Mouse (Mus musculus): ENCODE results near the gene Smim24.
A peak's percentile ranks its signal among the peaks of the same experiment; 100 is the strongest.

Gene Smim24

DNA sequence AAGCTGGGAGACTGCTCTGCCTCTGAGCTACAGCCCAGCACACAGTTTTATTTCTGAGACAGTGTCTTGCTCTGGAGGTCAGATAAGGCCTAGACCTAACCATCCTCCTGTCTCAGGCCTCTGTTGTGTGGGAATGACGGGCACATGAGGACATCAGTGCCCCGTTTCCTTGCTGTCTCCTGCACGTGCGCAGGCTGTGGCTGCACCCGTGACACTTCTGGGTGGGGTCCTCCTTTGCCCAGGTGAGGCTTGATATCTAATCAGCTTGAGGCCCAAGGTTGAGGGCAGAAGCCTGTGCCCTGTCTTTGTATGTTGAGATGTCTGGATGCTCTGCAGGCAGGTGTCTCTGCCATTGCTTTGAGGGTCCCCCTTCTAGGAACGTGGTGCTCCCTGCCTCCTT lies 581 bp upstream of the Smim24 start:
- no peak for DNase-seq

DNA sequence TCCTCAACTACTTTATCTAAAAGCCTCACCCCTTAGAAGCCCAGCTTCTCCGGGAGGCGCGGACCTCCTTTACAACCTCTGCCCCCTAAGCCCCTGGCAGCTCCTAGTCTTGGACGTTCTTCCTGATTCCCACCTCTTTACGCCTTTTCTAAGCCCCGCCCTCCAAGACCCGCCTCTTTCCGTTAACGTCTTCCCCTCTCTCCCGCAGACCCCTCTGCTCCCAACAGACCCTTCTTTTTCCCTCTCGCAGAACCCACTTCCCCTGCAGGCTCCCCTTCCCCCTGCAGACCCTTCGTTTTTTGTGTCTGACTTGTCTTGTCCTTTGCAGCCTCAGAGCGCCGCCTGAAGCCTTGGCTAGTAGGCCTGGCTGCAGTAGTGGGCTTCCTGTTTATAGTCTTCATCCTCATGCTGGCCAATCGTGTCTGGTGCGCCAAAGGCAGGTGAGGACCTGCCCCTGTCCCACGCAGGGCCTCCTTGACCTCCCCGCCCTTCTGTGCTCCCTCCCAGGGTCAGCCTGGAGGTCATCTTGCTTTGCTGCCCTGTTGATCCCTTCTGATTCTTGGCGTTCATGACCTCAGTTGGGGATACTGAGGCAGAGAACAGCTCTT lies 709 bp downstream of the Smim24 start:
- peak; percentile 58 to 68 for DNase-seq

DNA sequence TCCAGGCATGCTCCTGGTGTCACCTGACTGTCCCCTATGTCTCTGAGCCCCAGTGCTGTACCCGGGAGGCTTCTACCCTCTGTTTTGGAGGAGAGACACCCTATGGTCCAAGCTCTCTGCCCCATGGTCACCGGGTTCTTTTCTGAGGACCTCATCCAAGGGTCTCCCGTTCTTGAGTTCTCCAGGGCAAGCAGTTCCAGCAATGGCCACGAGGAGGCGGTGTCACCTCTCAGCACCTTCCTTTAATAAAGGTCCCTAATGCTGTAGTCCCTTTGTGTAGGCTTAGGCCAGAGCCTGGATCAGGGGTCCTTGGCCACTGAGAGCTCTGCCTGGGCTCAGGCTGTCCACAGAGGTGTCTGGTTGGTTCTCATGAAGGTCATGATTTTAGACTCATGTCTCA lies 2.3 kb downstream of the Smim24 start:
- no peak for DNase-seq

- no peak for DNase-seq
These were observed 3.0 kb downstream of the Smim24 start for GRCm38 (mm10) chr10:81395865-81396264.

DNA sequence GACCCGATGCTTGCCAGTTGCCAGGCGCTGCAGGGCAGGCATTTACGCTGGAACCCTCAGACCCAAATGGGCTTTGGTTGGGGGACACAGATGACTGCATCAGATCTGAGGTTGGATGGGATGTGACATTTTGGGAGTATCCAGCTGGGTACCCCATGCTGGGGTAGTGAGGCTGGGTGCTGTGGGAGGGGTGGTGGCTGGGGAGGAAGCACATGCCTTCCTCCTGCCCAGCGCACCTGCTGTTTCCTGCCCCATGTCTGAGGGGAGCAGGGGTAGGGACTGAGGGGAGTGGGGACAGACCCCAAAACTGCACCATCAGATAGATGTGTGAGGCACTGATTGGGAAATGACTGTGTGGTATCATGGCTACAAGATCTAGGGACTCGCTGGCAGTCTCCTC lies 3.9 kb downstream of the Smim24 start:
- DNase-seq = no peak

DNA sequence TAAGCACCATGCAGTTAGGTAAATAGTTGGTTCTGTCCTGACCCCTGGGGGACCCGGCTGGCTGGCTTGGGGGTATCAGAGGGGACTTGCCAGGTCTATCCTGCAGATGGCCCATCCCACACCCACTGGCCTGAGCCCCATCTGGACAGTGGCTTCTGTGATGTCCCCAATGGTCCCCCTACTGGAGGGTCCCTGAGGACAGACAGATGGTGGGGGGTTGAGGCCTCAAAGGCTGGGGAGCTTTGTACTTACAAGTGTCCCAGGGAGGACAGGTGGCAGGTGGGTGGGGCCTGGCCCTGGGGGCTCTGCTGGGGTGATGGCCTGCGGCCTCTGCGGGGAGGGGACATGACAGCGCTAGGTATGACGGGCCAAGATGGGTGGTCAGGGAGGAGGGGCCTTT lies 6.4 kb downstream of the Smim24 start:
- DNase-seq = no peak

- DNase-seq = no peak
These were observed 7.0 kb downstream of the Smim24 start for GRCm38 (mm10) chr10:81399798-81400308.

DNA sequence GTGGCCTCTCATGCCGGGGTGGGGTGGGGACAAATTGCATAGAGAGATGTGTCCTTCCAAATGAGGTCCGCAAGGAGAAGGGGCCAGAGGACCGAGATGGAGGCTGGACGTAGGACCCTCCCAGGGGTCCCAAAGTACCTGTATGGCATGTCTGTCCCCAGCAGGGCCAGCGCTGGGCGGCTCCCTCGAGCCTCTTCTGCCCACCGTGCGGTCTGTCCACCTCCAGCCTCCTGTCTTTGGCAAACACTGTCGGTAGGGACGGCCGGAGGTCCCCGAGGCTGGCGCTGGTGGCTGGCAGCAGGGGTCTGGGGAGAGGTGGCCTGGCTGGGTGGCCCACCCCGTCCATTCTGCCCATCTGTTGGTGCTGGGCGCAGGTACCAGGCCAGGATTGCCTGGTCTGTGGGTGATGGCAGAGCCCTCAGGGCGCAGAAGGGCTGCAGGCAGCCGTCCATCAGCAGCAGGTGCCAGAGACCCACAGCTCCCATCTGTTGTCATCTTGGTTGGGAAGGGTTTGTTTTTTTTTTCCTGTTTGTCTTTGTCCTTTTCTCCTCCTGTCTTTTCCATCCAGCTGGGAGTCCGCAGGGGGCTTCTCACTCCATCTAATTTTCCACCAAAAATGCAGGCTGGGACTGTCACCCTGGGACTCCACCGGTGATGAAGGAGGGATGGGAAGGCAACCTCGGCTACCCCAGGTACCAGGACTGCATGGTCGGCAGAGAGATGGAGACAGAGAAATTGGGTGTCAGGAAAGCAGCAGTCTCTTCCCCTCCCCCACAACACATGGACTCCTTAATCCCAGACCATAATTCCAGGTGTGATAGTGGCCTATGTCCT lies 7.7 kb downstream of the Smim24 start:
- no peak for DNase-seq

DNA sequence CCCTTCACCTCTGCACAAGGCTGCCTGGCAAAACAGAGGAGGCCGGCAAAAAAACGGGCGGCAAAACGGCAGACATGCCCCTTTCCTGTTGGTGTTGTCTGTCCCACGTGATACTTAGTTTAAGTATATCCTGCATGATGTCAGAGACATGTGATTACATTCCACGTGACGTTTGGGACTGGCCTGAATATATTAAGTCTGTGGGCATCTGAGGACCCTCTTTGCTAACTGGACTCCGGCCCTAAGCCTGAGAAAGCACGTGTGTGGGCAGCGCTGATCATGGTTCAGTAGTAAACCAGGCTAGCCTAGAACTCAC lies 8.3 kb downstream of the Smim24 start:
- no peak for DNase-seq

DNA sequence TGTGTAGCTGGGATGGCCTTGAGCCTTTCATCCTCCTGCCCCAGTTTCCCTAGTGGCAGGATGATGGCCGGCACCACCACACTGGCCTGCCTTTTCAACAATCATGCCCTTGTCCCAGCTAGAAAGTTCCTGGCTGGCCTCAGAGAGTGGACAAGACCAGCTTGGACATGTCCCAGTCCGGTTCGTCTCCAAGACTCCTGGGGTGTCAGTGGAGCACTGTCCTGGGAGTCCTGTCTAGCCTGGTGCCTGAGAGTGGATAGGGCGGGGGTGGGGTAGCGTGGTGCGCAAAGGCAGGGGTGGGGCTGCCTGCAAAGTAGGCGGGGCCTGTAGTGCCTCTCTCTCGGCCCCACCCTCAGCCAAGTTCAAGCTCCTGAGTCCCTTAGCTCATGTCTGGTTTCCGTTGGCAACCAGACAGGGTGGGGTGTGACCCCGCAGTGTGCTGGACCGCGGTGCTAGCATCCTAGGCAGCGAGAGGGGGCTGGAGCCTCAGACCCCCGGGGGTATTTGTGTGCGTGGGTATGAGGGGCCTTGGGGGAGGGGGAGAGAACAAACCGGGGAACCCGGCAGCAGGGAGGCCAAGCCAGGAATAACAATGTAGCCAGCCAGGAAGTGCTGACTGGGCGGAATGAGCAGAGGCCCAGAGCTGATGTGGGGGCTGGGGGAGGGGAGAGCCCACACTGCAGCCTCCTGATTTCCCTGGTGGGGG lies 8.8 kb downstream of the Smim24 start:
- DNase-seq = no peak

DNA sequence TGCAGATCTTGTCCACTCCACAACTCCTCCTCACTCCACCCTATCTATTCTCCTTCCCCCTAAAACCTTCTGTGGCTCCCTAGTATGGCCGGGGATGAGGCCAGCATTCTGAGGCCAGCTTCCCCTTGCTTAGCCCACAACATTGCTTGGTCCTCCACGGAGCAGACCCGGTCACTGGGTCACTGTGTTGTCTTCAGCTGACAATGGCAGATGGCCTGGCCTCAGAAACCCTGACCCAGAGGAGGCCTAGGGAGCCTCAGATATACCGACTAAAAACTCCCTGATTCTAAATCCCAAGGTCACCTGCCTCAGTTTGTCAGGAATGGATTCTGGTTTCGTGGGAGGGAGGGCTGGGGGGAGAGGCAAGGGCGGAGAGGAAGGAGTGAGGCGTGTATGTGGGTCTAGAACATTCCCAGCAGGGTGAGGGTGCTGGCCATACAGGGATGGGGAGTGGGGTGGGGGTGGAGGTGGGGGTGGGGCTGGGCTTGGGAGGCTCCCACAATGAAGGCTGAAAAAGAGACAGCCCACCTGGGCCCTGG lies 9.4 kb downstream of the Smim24 start:
- no peak for DNase-seq

- DNase-seq = no peak
These were observed 10.7 kb downstream of the Smim24 start for GRCm38 (mm10) chr10:81403511-81403910.

- DNase-seq = no peak
These were observed 11.2 kb downstream of the Smim24 start for GRCm38 (mm10) chr10:81404082-81404481.

DNA sequence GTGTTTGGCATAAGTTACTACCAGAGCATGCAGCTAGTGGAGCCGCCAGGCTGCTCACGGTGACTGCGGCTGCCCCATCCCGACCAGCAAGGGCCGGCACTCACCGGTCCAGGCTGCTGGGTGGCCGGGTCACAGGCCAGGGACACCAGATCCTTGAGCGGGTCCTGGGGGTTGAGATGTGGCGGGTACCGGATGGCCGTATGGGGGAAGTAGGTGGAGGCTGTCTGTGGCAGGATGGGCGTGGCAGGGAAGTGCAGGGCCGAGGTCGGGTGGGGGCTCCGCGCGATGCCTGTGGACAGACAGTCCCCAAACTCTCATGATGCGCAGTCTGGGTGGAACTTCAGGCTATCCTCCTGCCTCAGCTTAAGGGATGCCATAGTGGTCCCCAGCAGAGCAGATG lies 11.9 kb downstream of the Smim24 start:
- no peak for DNase-seq

DNA sequence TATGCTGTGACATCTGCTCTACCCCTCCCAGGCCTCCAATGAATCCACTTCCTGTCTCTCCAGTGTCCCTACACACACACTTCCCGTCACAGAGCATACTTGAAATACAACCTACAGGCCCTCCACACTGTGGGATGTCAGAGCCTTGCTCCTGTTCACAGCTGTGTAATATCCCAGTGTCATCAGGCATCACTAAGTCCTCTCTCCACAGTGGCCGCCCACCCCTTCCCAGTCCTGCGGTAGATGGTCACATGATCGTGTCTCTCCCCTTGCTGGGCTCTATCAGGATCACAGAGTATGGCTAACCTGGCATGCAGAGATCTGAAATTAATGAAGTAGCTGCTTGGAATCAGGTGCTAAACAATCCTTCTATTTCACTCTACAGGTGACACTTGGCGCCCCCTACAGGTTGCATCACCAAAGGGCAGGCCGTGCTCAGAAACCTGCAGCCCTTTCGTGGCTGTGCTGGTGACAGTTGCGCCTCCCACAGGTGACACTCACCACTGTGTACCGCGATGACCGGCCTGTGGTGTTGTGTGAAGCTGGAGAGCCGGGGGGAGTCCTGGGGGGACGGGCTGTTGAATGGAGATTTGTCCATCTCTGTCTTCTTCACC lies 12.8 kb downstream of the Smim24 start:
- DNase-seq = no peak

- DNase-seq = no peak
These were observed 13.9 kb downstream of the Smim24 start for GRCm38 (mm10) chr10:81406504-81407440.

DNA sequence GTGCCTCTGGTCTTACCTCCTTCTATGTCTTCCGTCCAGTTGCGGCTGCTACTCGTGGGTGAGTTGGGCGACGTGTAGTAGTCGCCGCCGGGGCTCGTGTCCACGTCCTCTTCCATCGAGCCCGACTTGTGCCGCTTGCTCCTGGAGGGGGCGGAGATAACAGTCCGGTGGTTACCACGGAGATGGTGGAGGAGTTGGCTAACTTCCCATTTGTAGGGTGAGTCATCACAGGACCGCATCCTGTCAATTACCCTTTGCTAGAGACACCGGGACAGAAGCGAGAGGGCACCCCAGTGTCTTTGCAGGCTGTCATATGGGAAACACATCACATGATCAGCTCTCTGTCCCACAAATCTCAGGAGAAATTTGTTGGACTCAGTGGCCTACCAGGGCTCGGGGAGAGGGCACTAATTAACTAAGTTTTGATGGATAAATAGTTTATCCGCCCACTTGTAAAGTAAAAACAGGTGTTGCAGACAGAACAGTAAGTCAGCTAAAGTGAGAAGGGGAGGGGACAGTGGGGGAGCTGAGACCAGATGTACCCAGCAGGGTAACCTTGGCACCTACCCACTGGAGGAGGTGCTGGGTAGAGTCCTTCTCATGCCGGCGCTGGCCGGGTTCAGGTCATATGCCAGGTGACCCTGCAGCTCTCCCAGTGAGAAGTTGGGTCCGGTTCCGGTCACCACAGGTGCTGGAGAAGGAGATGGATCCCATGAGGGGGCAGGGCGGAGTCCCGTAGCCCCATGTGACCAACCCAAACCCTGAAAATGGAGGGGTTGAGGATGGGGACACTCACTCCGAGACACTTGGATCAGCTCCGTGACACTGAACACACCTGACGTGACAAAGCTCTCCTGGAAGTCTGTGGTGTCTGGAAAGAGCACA lies 14.9 kb downstream of the Smim24 start:
- DNase-seq = no peak

DNA sequence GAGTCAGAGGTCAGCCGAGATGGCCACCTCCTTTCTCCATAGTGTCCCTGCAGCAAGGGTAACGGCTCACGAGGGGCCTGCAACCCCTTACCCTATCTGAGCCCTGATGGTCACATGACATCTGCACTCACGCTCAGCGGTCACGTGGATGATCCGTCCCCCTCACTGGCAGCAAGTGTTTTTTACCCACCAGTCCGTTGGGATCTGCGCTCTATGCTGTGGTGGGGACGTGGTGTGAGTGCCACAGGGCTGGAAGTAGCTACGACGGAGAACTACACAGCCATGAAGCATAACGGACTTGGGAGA lies 15.5 kb downstream of the Smim24 start:
- no peak for DNase-seq

DNA sequence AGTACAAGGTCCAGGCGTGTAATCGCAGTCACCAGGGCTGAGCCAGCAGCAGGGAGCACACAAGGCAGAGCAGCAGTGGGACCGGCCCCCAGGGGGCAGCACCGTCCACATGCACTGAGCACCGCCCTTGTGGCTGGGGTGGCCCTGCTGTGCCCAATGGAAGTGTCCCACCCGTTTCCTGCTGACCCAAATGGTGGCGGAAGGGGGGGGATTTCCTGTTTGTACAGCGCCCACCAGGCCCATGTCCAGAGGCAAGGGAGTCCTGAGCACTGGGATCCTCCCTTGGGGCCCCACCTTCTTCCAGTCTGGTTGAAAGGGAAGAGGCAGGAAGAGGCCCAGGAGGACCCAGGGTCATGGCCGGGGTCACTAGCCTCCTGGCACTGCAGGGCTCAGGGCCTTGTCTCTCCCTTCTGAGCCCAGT lies 16.0 kb downstream of the Smim24 start:
- no peak for DNase-seq

DNA sequence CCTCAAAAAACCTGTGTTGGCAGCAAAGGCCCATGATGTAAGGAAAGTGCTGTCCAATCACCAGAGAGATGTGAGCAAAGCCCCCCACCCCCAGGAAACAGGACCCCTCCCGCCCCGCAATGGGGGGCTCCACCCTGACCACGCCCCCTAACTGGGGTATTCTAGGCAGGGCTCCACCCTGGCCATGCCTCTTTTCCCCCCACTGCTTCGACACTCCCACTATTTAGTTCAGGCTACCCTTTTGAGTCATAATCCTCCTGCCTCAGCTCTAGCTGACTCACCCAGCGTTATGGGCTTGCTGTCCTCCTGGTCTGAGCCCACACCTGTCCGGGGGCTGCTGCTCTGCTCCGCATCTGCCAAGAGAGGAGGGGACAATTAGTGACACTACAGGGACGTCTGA lies 16.5 kb downstream of the Smim24 start:
- DNase-seq = no peak

DNA sequence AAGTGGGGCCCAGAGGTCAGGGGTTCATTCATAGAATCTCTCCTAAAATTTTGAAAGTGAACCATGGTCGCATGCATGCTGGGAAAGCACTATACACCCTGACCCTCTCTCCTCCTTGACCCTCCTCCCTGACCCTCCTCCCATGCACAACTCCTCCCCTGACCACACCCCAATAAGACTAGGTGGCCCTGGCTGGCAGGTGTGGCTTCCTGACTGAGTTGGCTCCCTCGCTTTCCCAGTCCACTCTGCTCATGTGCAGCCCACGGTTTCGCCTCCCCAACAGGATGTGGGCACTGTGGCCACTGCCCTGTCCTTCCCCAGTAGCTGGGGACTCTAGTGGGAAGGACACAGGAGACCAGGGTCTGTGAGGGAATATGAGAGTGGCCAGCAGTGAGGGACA lies 17.5 kb downstream of the Smim24 start:
- no peak for DNase-seq

Measured in thymus, adult 18-20 months (tissue).